8 mouse cellular contexts compared by ENCODE assay signal in the genomic region with DNA sequence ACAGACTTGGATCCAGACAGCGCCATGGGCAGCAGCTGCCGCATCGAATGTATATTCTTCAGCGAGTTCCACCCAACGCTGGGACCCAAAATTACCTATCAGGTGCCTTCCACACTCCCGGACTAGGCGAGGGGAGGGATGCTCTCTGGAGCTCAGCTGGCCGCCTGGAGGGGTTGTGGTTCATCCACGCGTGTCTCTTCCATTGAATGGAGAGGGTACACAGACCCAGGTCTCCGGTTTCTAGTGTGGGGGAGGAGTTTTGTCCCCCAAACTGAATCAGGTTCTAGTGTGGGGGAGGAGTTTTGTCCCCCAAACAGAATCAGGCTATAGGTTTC. TPM values are rescaled to one million over a fixed set of nuclear protein-coding genes. Genes with fewer than 3 reads are reported as not detected.
A peak's percentile ranks its signal among the peaks of the same experiment; 100 is the strongest.
DNase-seq lines count a peak whose midpoint lies in the region; ATAC-seq and TF ChIP-seq lines count a peak whose summit lies in the region.

No protein-coding gene starts in this region.

- H3K4me1 ChIP-seq in cerebellum, adult 2 months (ENCODE audit: control insufficient read depth, insufficient read depth, low read length) = peaks cover 8% of the 10 kb centered on the region
- peaks cover 31% of the 10 kb centered on the region for H3K4me1 ChIP-seq in thymus, adult 2 months (replicated peaks; ENCODE audit: control insufficient read depth, insufficient read depth, low read length)
- H3K4me1 ChIP-seq in liver, embryonic 16.5 days (ENCODE audit: control insufficient read depth, low read depth, low read length) = peaks cover 31% of the 10 kb centered on the region

- H3K36me3 ChIP-seq in thymus, adult 2 months (ENCODE audit: control insufficient read depth, insufficient read depth, low read length) = peaks cover 17% of the 10 kb centered on the region
- H3K36me3 ChIP-seq in liver, embryonic 16.5 days (ENCODE audit: control insufficient read depth, insufficient read depth) = peaks cover 20% of the 10 kb centered on the region

- no peaks in the 10 kb centered on the region for H3K9me3 ChIP-seq in liver, embryonic 16.5 days (replicated peaks; ENCODE audit: control insufficient read depth, low read length)

- peak overlapping the region; percentile 67 for H3K9ac ChIP-seq in liver, embryonic 16.5 days (ENCODE audit: low read depth, low read length)

- intact Hi-C loops in left cerebral cortex, postnatal 25 days (cut with DNase I) = no loop called here

- peak overlapping the region; percentile 83 for H3K4me3 ChIP-seq in cerebellum, adult 2 months (replicated peaks; ENCODE audit: insufficient read depth, low read depth, low read length)
- H3K4me3 ChIP-seq in thymus, adult 2 months (ENCODE audit: control insufficient read depth, insufficient read depth, low read length) = peak overlapping the region; percentile 85
- H3K4me3 ChIP-seq in liver, embryonic 16.5 days (ENCODE audit: low read depth, low read length) = peak overlapping the region; percentile 77

- H3K27ac ChIP-seq in cerebellum, adult 2 months (ENCODE audit: insufficient read depth, low read length) = peak overlapping the region; percentile 9; the same call in 1 of the 2 replicates
- H3K27ac ChIP-seq in thymus, adult 2 months (ENCODE audit: control insufficient read depth, insufficient read depth, low read length) = peak overlapping the region; percentile 11; the same call in 1 of the 2 replicates
- peak overlapping the region; percentile 77 for H3K27ac ChIP-seq in liver, embryonic 16.5 days (ENCODE audit: low read length)

- peak overlapping the region; percentile 84 for H3K4me2 ChIP-seq in liver, embryonic 16.5 days (ENCODE audit: low read depth, low read length)

- TF ChIP-seq CTCF in cerebellum, adult 2 months (IDR thresholded peaks at IDR 0.05; ENCODE audit: borderline replicate concordance, insufficient read depth, low read depth, low read length) = no peak
- peak; percentile 39; the same call in 1 of the 2 replicates for TF ChIP-seq CTCF in thymus, adult 2 months (IDR thresholded peaks at IDR 0.05; ENCODE audit: borderline replicate concordance, control insufficient read depth, extremely low read depth, insufficient read depth, low read length, poor library complexity)

- no peaks in the 10 kb centered on the region for H3K27me3 ChIP-seq in cerebellum, adult 2 months (ENCODE audit: control insufficient read depth, insufficient read depth, low read length)
- H3K27me3 ChIP-seq in thymus, adult 2 months (ENCODE audit: control insufficient read depth, insufficient read depth, low read length) = no peaks in the 10 kb centered on the region
- H3K27me3 ChIP-seq in liver, embryonic 16.5 days (ENCODE audit: control insufficient read depth, insufficient read depth, low read depth, low read length) = no peaks in the 10 kb centered on the region

- no peak for TF ChIP-seq POLR2A in cerebellum, adult 2 months (IDR thresholded peaks at IDR 0.05; ENCODE audit: borderline replicate concordance, insufficient read depth, low read length)
- no peak for TF ChIP-seq POLR2A in thymus, adult 2 months (IDR thresholded peaks at IDR 0.05; ENCODE audit: control insufficient read depth, extremely low read depth, insufficient read depth, low read length, poor library complexity)

- 2% methylated on average over 11 of the region's 11 CpGs for WGBS in cerebellum, adult 2 months
- under 1% methylated on average over 11 of the region's 11 CpGs for WGBS in thymus, adult 2 months
- WGBS in liver, embryonic 16.5 days (ENCODE audit: insufficient replicate concordance) = 0% methylated on average over 11 of the region's 11 CpGs

- peak; percentile 1; the same call in 1 of the 2 replicates for ATAC-seq in liver, embryonic 16.5 days (ENCODE audit: low read depth)
- no peak for ATAC-seq in monocyte, adult 5-6 weeks (replicated peaks; ENCODE audit: insufficient number of reproducible peaks, low FRiP score, low TSS enrichment, poor library complexity, severe bottlenecking)

- DNase-seq in cerebellum, adult 2 months = no peak
- DNase-seq in cerebellum, postnatal 10 days = no peak
- no peak for DNase-seq in thymus, adult 2 months
- DNase-seq in thymus, postnatal 4 days = no peak
- DNase-seq in ovary, postnatal 36 days (ENCODE audit: low spot score) = no peak
- no peak for DNase-seq in left cerebral cortex, postnatal 25 days (ENCODE audit: low spot score in 2 of 2)

RNA-seq across cellular contexts. Expression of a gene that starts 0.3 kb away (rescaled TPM):
- 64.1 and 70.7 TPM in 2 replicates for polyA plus RNA-seq in cerebellum, adult 2 months (2012; rRNA removed)
- 74.5 and 83.5 TPM in 2 replicates for polyA plus RNA-seq in thymus, adult 2 months (2012; rRNA removed)
- 12.1 and 12.5 TPM in 2 replicates for polyA plus RNA-seq in liver, embryonic 16.5 days (2015; fragmentation: Nextera tagmentation; extraction: Ambion mirVana)
- total RNA-seq in monocyte, adult 5-6 weeks (2017) = 17.4 to 20.5 TPM (median 18.7 TPM) in 3 replicates
- 10 to 100 TPM; 40.4 to 41.7 TPM for total RNA-seq in left cerebral cortex, postnatal 25 days (2021)

RNA-seq across cellular contexts. Expression of a gene that starts 0.3 kb away (rescaled TPM):
- 21.2 and 21.5 TPM in 2 replicates for polyA plus RNA-seq in cerebellum, adult 2 months (2012; rRNA removed)
- polyA plus RNA-seq in thymus, adult 2 months (2012; rRNA removed) = 78.7 and 84.3 TPM in 2 replicates
- polyA plus RNA-seq in liver, embryonic 16.5 days (2015; fragmentation: Nextera tagmentation; extraction: Ambion mirVana) = 10.6 and 11.2 TPM in 2 replicates
- total RNA-seq in monocyte, adult 5-6 weeks (2017) = 8.0 to 27.2 TPM (median 14.4 TPM) in 3 replicates
- 10 to 100 TPM; 16.2 to 17.4 TPM for total RNA-seq in left cerebral cortex, postnatal 25 days (2021)

RNA-seq across cellular contexts. Expression of a gene that starts 4.8 kb away (rescaled TPM):
- 1.6 and 2.3 TPM in 2 replicates for polyA plus RNA-seq in cerebellum, adult 2 months (2012; rRNA removed)
- 2.9 and 3.4 TPM in 2 replicates for polyA plus RNA-seq in thymus, adult 2 months (2012; rRNA removed)
- polyA plus RNA-seq in liver, embryonic 16.5 days (2015; fragmentation: Nextera tagmentation; extraction: Ambion mirVana) = 1.7 and 2.4 TPM in 2 replicates
- 3.2 to 4.0 TPM in 2 of 3 replicates, not detected in the other for total RNA-seq in monocyte, adult 5-6 weeks (2017)
- total RNA-seq in left cerebral cortex, postnatal 25 days (2021) = 1 to 10 TPM; 4.0 to 5.6 TPM

RNA-seq across cellular contexts. Expression of a gene that starts 8.6 kb away (rescaled TPM):
- 44.3 and 44.6 TPM in 2 replicates for polyA plus RNA-seq in cerebellum, adult 2 months (2012; rRNA removed)
- polyA plus RNA-seq in thymus, adult 2 months (2012; rRNA removed) = 49.6 and 55.7 TPM in 2 replicates
- 14.3 and 14.7 TPM in 2 replicates for polyA plus RNA-seq in liver, embryonic 16.5 days (2015; fragmentation: Nextera tagmentation; extraction: Ambion mirVana)
- 19.0 to 26.5 TPM (median 21.7 TPM) in 3 replicates for total RNA-seq in monocyte, adult 5-6 weeks (2017)
- total RNA-seq in left cerebral cortex, postnatal 25 days (2021) = 10 to 100 TPM; 33.3 to 36.5 TPM

RNA-seq across cellular contexts. Expression of a gene that starts 9.0 kb away (rescaled TPM):
- polyA plus RNA-seq in cerebellum, adult 2 months (2012; rRNA removed) = 30.3 and 32.3 TPM in 2 replicates
- polyA plus RNA-seq in thymus, adult 2 months (2012; rRNA removed) = 48.8 and 50.8 TPM in 2 replicates
- polyA plus RNA-seq in liver, embryonic 16.5 days (2015; fragmentation: Nextera tagmentation; extraction: Ambion mirVana) = 15.9 and 16.5 TPM in 2 replicates
- total RNA-seq in monocyte, adult 5-6 weeks (2017) = 67.8 to 117 TPM (median 83.9 TPM) in 3 replicates
- 10 to 100 TPM; 14.3 to 17.4 TPM for total RNA-seq in left cerebral cortex, postnatal 25 days (2021)

Comparison
In these comparisons a context has a peak if more than half of its experiments do, and no peak if none do; other contexts are left out.
1. H3K27ac ChIP-seq: peak in every context shown above with its lines; median percentile 77 in liver, embryonic 16.5 days; 11 in thymus, adult 2 months; 9 in cerebellum, adult 2 months.